Mouse (Mus musculus) testis, adult 2 months (tissue): Measurements from ENCODE around the gene 2210408I21Rik.

Experiments
- CTCF ChIP-seq: fragments of 200-500 bp; IDR thresholded peaks from 2 replicates; pipeline ENCODE4 v1.5.1; 2012; ENCODE audit warnings: low read depth, mild to moderate bottlenecking, inconsistent platforms, low read length, moderate library complexity; ENCODE audit not compliant: control insufficient read depth, insufficient read depth, insufficient replicate concordance
- POLR2A ChIP-seq: fragments of 200-500 bp; IDR thresholded peaks from 2 replicates; pipeline ENCODE4 v1.6.1; 2012; ENCODE audit warnings: low read depth, mild to moderate bottlenecking, inconsistent platforms, low read length, moderate library complexity; ENCODE audit not compliant: control insufficient read depth

GRCm38 (mm10) chr13:77470093-77470621 is 334.8 kb downstream of the 2210408I21Rik start:
- TF ChIP-seq POLR2A (no peak), CTCF (no peak)
